Mouse (Mus musculus): ENCODE measurements around the gene Glt8d1. TPM values are rescaled to one million over a fixed set of nuclear protein-coding genes. Genes with fewer than 3 reads are reported as not detected.

Glt8d1 gene
- total and polyA plus RNA-seq, 3 experiments: 11.1 to 22.5 (median 13.8) TPM

- Histone ChIP-seq H3K27me3 (replicated peaks) (no peaks in the 10 kb centered on the region), H3K27ac (ENCODE audit: insufficient read depth, low read depth) (no peak overlapping the region), H3K9ac (ENCODE audit: insufficient read depth, low read depth) (no peak overlapping the region), H3K9me3 (replicated peaks; ENCODE audit: low read length) (no peaks in the 10 kb centered on the region), H3K79me2 (replicated peaks; ENCODE audit: control insufficient read depth, extremely low read depth, insufficient read depth, poor library complexity, severe bottlenecking) (no peaks in the 10 kb centered on the region), H3K4me3 (replicated peaks in 1 of 3; ENCODE audit: low read depth in 2 of 3, low read length in 2 of 3, poor library complexity in 1 of 3) (no peak overlapping the region), H3K36me3 (replicated peaks in 1 of 2; ENCODE audit: control insufficient read depth in 1 of 2, insufficient read depth in 1 of 2, low read length in 1 of 2) (peaks cover 18 to 58% of the 10 kb centered on the region in 2 experiments), H3K4me2 (ENCODE audit: insufficient read depth, low read depth, poor library complexity, severe bottlenecking) (no peak overlapping the region), H3K4me1 (ENCODE audit: control insufficient read depth in 1 of 2, insufficient read depth in 2 of 2) (peaks cover 0 to 6% of the 10 kb centered on the region in 2 experiments; a peak in 1 of 4 replicates)
- dilution Hi-C loops (cut with MboI; ENCODE audit: extremely low pct_ligation_motif_present, extremely low pct_unique_long_range_greater_than_20kb, low sequenced_read_pairs): no loop called here
- DNase-seq (ENCODE audit: extremely low read depth): no peak
- TF ChIP-seq UBTF (IDR thresholded peaks at IDR 0.05; ENCODE audit: low read depth, low read length): no peak
- no peak for TF ChIP-seq MEF2A (IDR thresholded peaks at IDR 0.05; ENCODE audit: borderline replicate concordance, low read depth, low read length)
- in situ Hi-C loops (cut with MboI; ENCODE audit: low pct_ligation_motif_present, low pct_unique_long_range_greater_than_20kb, low sequenced_read_pairs): no loop called here
Observed at GRCm38 (mm10) chr14:30960366-30960765, 40.8 kb upstream of the Glt8d1 start.

- no peak for TF ChIP-seq POLR2AphosphoS2 (IDR thresholded peaks at IDR 0.05; ENCODE audit: low read depth, low read length)
- TF ChIP-seq UBTF (IDR thresholded peaks at IDR 0.05; ENCODE audit: low read depth, low read length): no peak
- Histone ChIP-seq H3K4me3 (replicated peaks in 1 of 3; ENCODE audit: low read depth in 2 of 3, low read length in 2 of 3, poor library complexity in 1 of 3) (no peak overlapping the region), H3K27me3 (replicated peaks) (no peaks in the 10 kb centered on the region), H3K4me2 (ENCODE audit: insufficient read depth, low read depth, poor library complexity, severe bottlenecking) (no peak overlapping the region), H3K27ac (ENCODE audit: insufficient read depth, low read depth) (no peak overlapping the region), H3K4me1 (ENCODE audit: control insufficient read depth in 1 of 2, insufficient read depth in 2 of 2) (no peaks in the 10 kb centered on the region), H3K79me2 (replicated peaks; ENCODE audit: control insufficient read depth, extremely low read depth, insufficient read depth, poor library complexity, severe bottlenecking) (no peaks in the 10 kb centered on the region), H3K9me3 (replicated peaks; ENCODE audit: low read length) (no peaks in the 10 kb centered on the region), H3K36me3 (replicated peaks in 1 of 2; ENCODE audit: control insufficient read depth in 1 of 2, insufficient read depth in 1 of 2, low read length in 1 of 2) (peaks cover 22 to 68% of the 10 kb centered on the region in 2 experiments), H3K9ac (ENCODE audit: insufficient read depth, low read depth) (no peak overlapping the region)
- dilution Hi-C loops (cut with MboI; ENCODE audit: extremely low pct_ligation_motif_present, extremely low pct_unique_long_range_greater_than_20kb, low sequenced_read_pairs): no loop called here
- in situ Hi-C loops (cut with MboI; ENCODE audit: low pct_ligation_motif_present, low pct_unique_long_range_greater_than_20kb, low sequenced_read_pairs): no loop called here
- DNase-seq (ENCODE audit: extremely low read depth): no peak
Observed at GRCm38 (mm10) chr14:30974204-30974603, 27.0 kb upstream of the Glt8d1 start.

GRCm38 (mm10) chr14:30976222-30976621 is 25.0 kb upstream of the Glt8d1 start:
- H3K27ac ChIP-seq (ENCODE audit: insufficient read depth, low read depth): no peak overlapping the region
- no peak for TF ChIP-seq ZC3H11A (IDR thresholded peaks at IDR 0.05; ENCODE audit: low read depth, low read length)
- no peak for TF ChIP-seq RCOR1 (conservative IDR thresholded peaks at IDR 0.05; ENCODE audit: low read depth, low read length)
- TF ChIP-seq MEF2A (IDR thresholded peaks at IDR 0.05; ENCODE audit: borderline replicate concordance, low read depth, low read length): no peak
- no peak for TF ChIP-seq NELFE (IDR thresholded peaks at IDR 0.05; ENCODE audit: low read depth, low read length)
- no peak for TF ChIP-seq CHD1 (IDR thresholded peaks at IDR 0.05; ENCODE audit: low read depth, low read length)
- TF ChIP-seq CTCF (conservative IDR thresholded peaks at IDR 0.05 in 1 of 2, IDR thresholded peaks at IDR 0.05 in 1 of 2; ENCODE audit: low read depth in 2 of 2, low read length in 2 of 2): no peak
- TF ChIP-seq TBP (conservative IDR thresholded peaks at IDR 0.05; ENCODE audit: low read depth, low read length): no peak
- no peak for TF ChIP-seq IRF4 (IDR thresholded peaks at IDR 0.05; ENCODE audit: low read depth, low read length)
- TF ChIP-seq MYC (IDR thresholded peaks at IDR 0.05; ENCODE audit: low read depth, low read length): no peak
- TF ChIP-seq GABPA (IDR thresholded peaks at IDR 0.05; ENCODE audit: insufficient replicate concordance, low read depth, low read length): no peak
- TF ChIP-seq MAX (IDR thresholded peaks at IDR 0.05; ENCODE audit: low read length): no peak
- TF ChIP-seq POLR2A (IDR thresholded peaks at IDR 0.05; ENCODE audit: low read depth, low read length): no peak
- no peak for TF ChIP-seq ZKSCAN1 (IDR thresholded peaks at IDR 0.05; ENCODE audit: borderline replicate concordance, low read depth, low read length)
- TF ChIP-seq POLR2AphosphoS2 (IDR thresholded peaks at IDR 0.05; ENCODE audit: low read depth, low read length): no peak
- no peak for TF ChIP-seq MAFK (IDR thresholded peaks at IDR 0.05; ENCODE audit: insufficient replicate concordance, low read length)
- TF ChIP-seq JUN (IDR thresholded peaks at IDR 0.05; ENCODE audit: insufficient read depth, low read depth, low read length): no peak
- TF ChIP-seq ZMIZ1 (IDR thresholded peaks at IDR 0.05; ENCODE audit: low read depth, low read length): no peak
- no peaks in the 10 kb centered on the region for H3K79me2 ChIP-seq (replicated peaks; ENCODE audit: control insufficient read depth, extremely low read depth, insufficient read depth, poor library complexity, severe bottlenecking)
- no peak overlapping the region for H3K9ac ChIP-seq (ENCODE audit: insufficient read depth, low read depth)
- H3K4me1 ChIP-seq (ENCODE audit: control insufficient read depth in 1 of 2, insufficient read depth in 2 of 2): no peaks in the 10 kb centered on the region
- no peak for DNase-seq (ENCODE audit: extremely low read depth)
- dilution Hi-C loops (cut with MboI; ENCODE audit: extremely low pct_ligation_motif_present, extremely low pct_unique_long_range_greater_than_20kb, low sequenced_read_pairs): no loop called here
- no peaks in the 10 kb centered on the region for H3K27me3 ChIP-seq (replicated peaks)
- peaks cover 18 to 62% of the 10 kb centered on the region in 2 experiments for H3K36me3 ChIP-seq (replicated peaks in 1 of 2; ENCODE audit: control insufficient read depth in 1 of 2, insufficient read depth in 1 of 2, low read length in 1 of 2)
- no peaks in the 10 kb centered on the region for H3K9me3 ChIP-seq (replicated peaks; ENCODE audit: low read length)
- no peak overlapping the region for H3K4me3 ChIP-seq (replicated peaks in 1 of 3; ENCODE audit: low read depth in 2 of 3, low read length in 2 of 3, poor library complexity in 1 of 3)
- in situ Hi-C loops (cut with MboI; ENCODE audit: low pct_ligation_motif_present, low pct_unique_long_range_greater_than_20kb, low sequenced_read_pairs): no loop called here
- no peak overlapping the region for H3K4me2 ChIP-seq (ENCODE audit: insufficient read depth, low read depth, poor library complexity, severe bottlenecking)

Data from CH12.LX (cell line).